Mouse (Mus musculus): ENCODE measurements at regions not wholly inside any gene's neighbourhood (a gene's known extent, or its start where the extent isn't known, plus 50 kb on each side); places are given as distances from the start of the nearest gene placed in this dataset.
A peak's percentile ranks its signal among the peaks of the same experiment; 100 is the strongest.

- no peak for DNase-seq (ENCODE audit: extremely low read depth, insufficient read length, low spot score)
Measured at GRCm38 (mm10) chr10:97038025-97038424, 421.2 kb downstream of the Btg1 start.

- no peak for DNase-seq (ENCODE audit: extremely low read depth, insufficient read length, low spot score)
Measured at GRCm38 (mm10) chr10:97047566-97047965, 430.8 kb downstream of the Btg1 start.

GRCm38 (mm10) chr10:97047996-97048395 is 431.2 kb downstream of the Btg1 start:
- DNase-seq (ENCODE audit: extremely low read depth, insufficient read length, low spot score): no peak

GRCm38 (mm10) chr10:97054472-97054871 is 424.9 kb upstream of the Dcn start:
- no peak for DNase-seq (ENCODE audit: extremely low read depth, insufficient read length, low spot score)

- no peak for DNase-seq (ENCODE audit: extremely low read depth, insufficient read length, low spot score)
Measured at GRCm38 (mm10) chr10:97061961-97062360, 417.4 kb upstream of the Dcn start.

GRCm38 (mm10) chr10:97064546-97064945 is 414.9 kb upstream of the Dcn start:
- no peak for DNase-seq (ENCODE audit: extremely low read depth, insufficient read length, low spot score)

- DNase-seq (ENCODE audit: extremely low read depth, insufficient read length, low spot score): no peak
Measured at GRCm38 (mm10) chr10:97078022-97078473, 401.4 kb upstream of the Dcn start.

- no peak for DNase-seq (ENCODE audit: extremely low read depth, insufficient read length, low spot score)
Measured at GRCm38 (mm10) chr10:97079575-97079974, 399.8 kb upstream of the Dcn start.

GRCm38 (mm10) chr10:97087286-97087685 is 392.1 kb upstream of the Dcn start:
- no peak for DNase-seq (ENCODE audit: extremely low read depth, insufficient read length, low spot score)

- no peak for DNase-seq (ENCODE audit: extremely low read depth, insufficient read length, low spot score)
Measured at GRCm38 (mm10) chr10:97090254-97090653, 389.2 kb upstream of the Dcn start.

GRCm38 (mm10) chr10:97093886-97094285 is 385.5 kb upstream of the Dcn start:
- peak; percentile 71 for DNase-seq (ENCODE audit: extremely low read depth, insufficient read length, low spot score)

GRCm38 (mm10) chr10:97114501-97114900 is 364.9 kb upstream of the Dcn start:
- no peak for DNase-seq (ENCODE audit: extremely low read depth, insufficient read length, low spot score)

- DNase-seq (ENCODE audit: extremely low read depth, insufficient read length, low spot score): no peak
Measured at GRCm38 (mm10) chr10:97122693-97123092, 356.7 kb upstream of the Dcn start.

GRCm38 (mm10) chr10:97141561-97141960 is 337.8 kb upstream of the Dcn start:
- DNase-seq (ENCODE audit: extremely low read depth, insufficient read length, low spot score): no peak

- DNase-seq (ENCODE audit: extremely low read depth, insufficient read length, low spot score): no peak
Measured at GRCm38 (mm10) chr10:97158561-97159395, 320.6 kb upstream of the Dcn start.

- no peak for DNase-seq (ENCODE audit: extremely low read depth, insufficient read length, low spot score)
Measured at GRCm38 (mm10) chr10:97159396-97159760, 320.0 kb upstream of the Dcn start.

- peak; percentile 28 for DNase-seq (ENCODE audit: extremely low read depth, insufficient read length, low spot score)
Measured at GRCm38 (mm10) chr10:97159831-97160575, 319.4 kb upstream of the Dcn start.

- no peak for DNase-seq (ENCODE audit: extremely low read depth, insufficient read length, low spot score)
Measured at GRCm38 (mm10) chr10:97160892-97161291, 318.5 kb upstream of the Dcn start.

GRCm38 (mm10) chr10:97178468-97178867 is 300.9 kb upstream of the Dcn start:
- no peak for DNase-seq (ENCODE audit: extremely low read depth, insufficient read length, low spot score)

GRCm38 (mm10) chr10:97189696-97190095 is 289.7 kb upstream of the Dcn start:
- no peak for DNase-seq (ENCODE audit: extremely low read depth, insufficient read length, low spot score)

- no peak for DNase-seq (ENCODE audit: extremely low read depth, insufficient read length, low spot score)
Measured at GRCm38 (mm10) chr10:97211238-97211695, 268.1 kb upstream of the Dcn start.
